Mouse (Mus musculus) heart, embryonic 10.5 days (tissue): ENCODE measurements at regions not wholly inside any gene's neighbourhood (a gene's known extent, or its start where the extent isn't known, plus 50 kb on each side); places are given as distances from the start of the nearest gene placed in this dataset.

Source experiments
- DNase-seq: peaks from one replicate; pipeline ENCODE4 v3.0.0-alpha.2; 2017; ENCODE audit warnings: low spot score
- H3K27ac ChIP-seq: fragments of 300-500 bp; sonication (generic); 2 replicates; pipeline ENCODE4 v1.5.1; 2016; ENCODE audit warnings: mild to moderate bottlenecking
- H3K27me3 ChIP-seq: fragments of 300-500 bp; sonication (generic); 2 replicates; pipeline ENCODE4 v1.6.1; 2016; ENCODE audit warnings: mild to moderate bottlenecking; ENCODE audit not compliant: poor library complexity, insufficient read depth, severe bottlenecking
- H3K36me3 ChIP-seq: fragments of 300-500 bp; sonication (generic); 2 replicates; pipeline ENCODE4 v1.6.1; 2016; ENCODE audit warnings: mild to moderate bottlenecking, moderate library complexity
- H3K4me1 ChIP-seq: fragments of 300-500 bp; sonication (generic); 2 replicates; pipeline ENCODE4 v1.6.1; 2016; ENCODE audit warnings: mild to moderate bottlenecking
- H3K4me3 ChIP-seq: fragments of 300-500 bp; sonication (generic); 2 replicates; pipeline ENCODE4 v1.5.1; 2016; ENCODE audit warnings: mild to moderate bottlenecking, moderate library complexity
- H3K9me3 ChIP-seq: fragments of 300-500 bp; sonication (generic); 2 replicates; pipeline ENCODE4 v1.6.1; 2016; ENCODE audit warnings: mild to moderate bottlenecking, moderate library complexity
- WGBS: fragments of 180-500 bp; shearing (Covaris S2); methylation state at CpG from one replicate; pipeline ENCODE4 v1.1.7; 2016; 5-methylcytosine and 5-hydroxymethylcytosine counted together

- Histone ChIP-seq H3K4me3 (no peak overlapping the region), H3K9me3 (no peaks in the 10 kb centered on the region), H3K4me1 (no peaks in the 10 kb centered on the region), H3K27ac (no peak overlapping the region), H3K27me3 (no peaks in the 10 kb centered on the region), H3K36me3 (no peaks in the 10 kb centered on the region)
- DNase-seq: no peak
- 71% methylated on average over 1 of the region's 1 CpGs for WGBS
Measured at GRCm38 (mm10) chr16:62981821-62982220, 127.7 kb downstream of the Pros1 start.

GRCm38 (mm10) chr16:62982558-62982957 lies 128.5 kb downstream of the Pros1 start:
- no peak overlapping the region for H3K27ac ChIP-seq
- H3K4me1 ChIP-seq: no peaks in the 10 kb centered on the region

GRCm38 (mm10) chr16:62995555-62995954 lies 141.4 kb downstream of the Pros1 start:
- WGBS: 76% methylated on average over 3 of the region's 3 CpGs
- no peaks in the 10 kb centered on the region for H3K9me3 ChIP-seq
- no peaks in the 10 kb centered on the region for H3K4me1 ChIP-seq
- H3K27ac ChIP-seq: no peak overlapping the region
- no peaks in the 10 kb centered on the region for H3K36me3 ChIP-seq
- H3K4me3 ChIP-seq: no peak overlapping the region
- no peak for DNase-seq
- H3K27me3 ChIP-seq: no peaks in the 10 kb centered on the region

More at GRCm38 (mm10) chr16:62982558-62982957, 128.5 kb downstream of the Pros1 start:
- H3K27me3 ChIP-seq: no peaks in the 10 kb centered on the region
- DNase-seq: no peak
- no peaks in the 10 kb centered on the region for H3K9me3 ChIP-seq
- WGBS: 52% methylated on average over 4 of the region's 4 CpGs
- no peak overlapping the region for H3K4me3 ChIP-seq
- H3K36me3 ChIP-seq: no peaks in the 10 kb centered on the region

- Histone ChIP-seq H3K27me3 (no peaks in the 10 kb centered on the region), H3K36me3 (no peaks in the 10 kb centered on the region), H3K4me1 (no peaks in the 10 kb centered on the region), H3K4me3 (no peak overlapping the region), H3K27ac (no peak overlapping the region), H3K9me3 (no peaks in the 10 kb centered on the region)
- WGBS: 81% methylated on average over 4 of the region's 4 CpGs
- DNase-seq: no peak
Measured at GRCm38 (mm10) chr16:63011151-63011734, 157.1 kb downstream of the Pros1 start.

- H3K27me3 ChIP-seq: no peaks in the 10 kb centered on the region
- H3K4me1 ChIP-seq: no peaks in the 10 kb centered on the region
- no peaks in the 10 kb centered on the region for H3K9me3 ChIP-seq
- H3K4me3 ChIP-seq: no peak overlapping the region
- 36% methylated on average over 7 of the region's 7 CpGs for WGBS
- DNase-seq: no peak
- no peak overlapping the region for H3K27ac ChIP-seq
- no peaks in the 10 kb centered on the region for H3K36me3 ChIP-seq
Measured at GRCm38 (mm10) chr16:63014453-63014852, 160.3 kb downstream of the Pros1 start.

GRCm38 (mm10) chr16:63016144-63016543 lies 162.0 kb downstream of the Pros1 start:
- 34% methylated on average over 1 of the region's 1 CpGs for WGBS
- H3K27me3 ChIP-seq: no peaks in the 10 kb centered on the region

GRCm38 (mm10) chr16:63016658-63017057 lies 162.6 kb downstream of the Pros1 start:
- H3K4me1 ChIP-seq: no peaks in the 10 kb centered on the region
- H3K9me3 ChIP-seq: no peaks in the 10 kb centered on the region
- 79% methylated on average over 2 of the region's 2 CpGs for WGBS
- no peak for DNase-seq
- H3K27me3 ChIP-seq: no peaks in the 10 kb centered on the region
- H3K4me3 ChIP-seq: no peak overlapping the region
- H3K36me3 ChIP-seq: no peaks in the 10 kb centered on the region
- H3K27ac ChIP-seq: no peak overlapping the region

More at GRCm38 (mm10) chr16:63016144-63016543, 162.0 kb downstream of the Pros1 start:
- Histone ChIP-seq H3K4me1 (no peaks in the 10 kb centered on the region), H3K36me3 (no peaks in the 10 kb centered on the region), H3K27ac (no peak overlapping the region), H3K4me3 (no peak overlapping the region), H3K9me3 (no peaks in the 10 kb centered on the region)
- no peak for DNase-seq

GRCm38 (mm10) chr16:63030399-63030798 lies 176.3 kb downstream of the Pros1 start:
- H3K27me3 ChIP-seq: no peaks in the 10 kb centered on the region
- no peaks in the 10 kb centered on the region for H3K4me1 ChIP-seq
- DNase-seq: no peak
- H3K4me3 ChIP-seq: no peak overlapping the region
- no peaks in the 10 kb centered on the region for H3K9me3 ChIP-seq
- no peaks in the 10 kb centered on the region for H3K36me3 ChIP-seq
- WGBS: 71% methylated on average over 4 of the region's 4 CpGs
- no peak overlapping the region for H3K27ac ChIP-seq

- Histone ChIP-seq H3K4me1 (no peaks in the 10 kb centered on the region), H3K36me3 (no peaks in the 10 kb centered on the region), H3K27me3 (no peaks in the 10 kb centered on the region), H3K9me3 (no peaks in the 10 kb centered on the region), H3K4me3 (no peak overlapping the region), H3K27ac (no peak overlapping the region)
- DNase-seq: no peak
- 70% methylated on average over 5 of the region's 5 CpGs for WGBS
Measured at GRCm38 (mm10) chr16:63031035-63031434, 176.9 kb downstream of the Pros1 start.

- Histone ChIP-seq H3K4me1 (no peaks in the 10 kb centered on the region), H3K27ac (no peak overlapping the region), H3K9me3 (no peaks in the 10 kb centered on the region), H3K27me3 (no peaks in the 10 kb centered on the region), H3K36me3 (no peaks in the 10 kb centered on the region), H3K4me3 (no peak overlapping the region)
- DNase-seq: no peak
- 59% methylated on average over 6 of the region's 6 CpGs for WGBS
Measured at GRCm38 (mm10) chr16:63031802-63032201, 177.7 kb downstream of the Pros1 start.

- no peak for DNase-seq
- Histone ChIP-seq H3K27me3 (no peaks in the 10 kb centered on the region), H3K4me1 (no peaks in the 10 kb centered on the region), H3K9me3 (no peaks in the 10 kb centered on the region), H3K4me3 (no peak overlapping the region), H3K27ac (no peak overlapping the region), H3K36me3 (no peaks in the 10 kb centered on the region)
- 61% methylated on average over 1 of the region's 1 CpGs for WGBS
Measured at GRCm38 (mm10) chr16:63049100-63049499, 195.0 kb downstream of the Pros1 start.

GRCm38 (mm10) chr16:63062883-63063282 lies 208.8 kb downstream of the Pros1 start:
- DNase-seq: no peak
- Histone ChIP-seq H3K4me3 (no peak overlapping the region), H3K4me1 (no peaks in the 10 kb centered on the region), H3K27ac (no peak overlapping the region), H3K9me3 (no peaks in the 10 kb centered on the region), H3K27me3 (no peaks in the 10 kb centered on the region), H3K36me3 (no peaks in the 10 kb centered on the region)

GRCm38 (mm10) chr16:63069987-63070386 lies 215.9 kb downstream of the Pros1 start:
- no peaks in the 10 kb centered on the region for H3K36me3 ChIP-seq
- no peak overlapping the region for H3K27ac ChIP-seq
- no peak overlapping the region for H3K4me3 ChIP-seq
- H3K9me3 ChIP-seq: no peaks in the 10 kb centered on the region
- no peak for DNase-seq
- no peaks in the 10 kb centered on the region for H3K27me3 ChIP-seq
- WGBS: 77% methylated on average over 2 of the region's 2 CpGs
- no peaks in the 10 kb centered on the region for H3K4me1 ChIP-seq

- Histone ChIP-seq H3K27ac (no peak overlapping the region), H3K9me3 (no peaks in the 10 kb centered on the region), H3K27me3 (no peaks in the 10 kb centered on the region), H3K36me3 (no peaks in the 10 kb centered on the region), H3K4me3 (no peak overlapping the region), H3K4me1 (no peaks in the 10 kb centered on the region)
- WGBS: 78% methylated on average over 4 of the region's 4 CpGs
- DNase-seq: no peak
Measured at GRCm38 (mm10) chr16:63075814-63076213, 221.7 kb downstream of the Pros1 start.
